In the genomic region with DNA sequence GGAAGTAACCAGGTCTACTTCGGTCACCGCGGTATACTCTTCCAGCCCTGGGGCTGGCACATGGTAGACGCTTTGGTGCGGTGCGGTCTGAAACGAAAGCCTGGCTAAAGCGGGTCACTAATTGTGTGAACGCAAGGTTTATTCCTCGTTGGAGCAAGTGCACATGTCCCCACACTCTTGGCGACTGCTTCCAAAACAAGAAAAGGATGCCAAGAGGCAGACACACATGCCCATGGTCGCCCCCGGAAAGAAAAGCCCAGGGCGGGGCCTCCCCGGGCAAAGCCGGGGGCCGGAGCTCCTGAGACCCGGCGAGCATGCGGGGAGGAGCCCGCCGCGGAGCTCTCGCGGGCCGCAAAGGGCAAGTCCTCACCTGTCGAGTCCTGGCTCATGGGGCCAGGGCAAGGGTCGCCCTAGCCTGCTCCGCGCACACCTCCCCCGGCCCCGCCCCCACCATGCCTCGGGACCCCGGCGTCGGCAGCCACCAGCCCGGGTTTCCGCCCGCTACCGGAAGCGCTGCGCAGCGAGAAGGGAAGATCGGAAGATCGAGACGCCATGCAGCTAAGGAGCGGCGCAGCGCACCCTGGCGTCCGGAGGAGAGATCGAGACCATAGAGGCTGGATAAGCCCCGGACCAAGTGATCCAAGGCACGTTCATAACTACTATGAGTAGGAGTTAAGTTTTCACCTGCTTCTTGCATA, we compare ENCODE assay signal across 8 mouse cellular contexts. TPM values are rescaled to one million over a fixed set of nuclear protein-coding genes. Genes with fewer than 3 reads are reported as not detected.
A peak's percentile ranks its signal among the peaks of the same experiment; 100 is the strongest.
DNase-seq lines count a peak whose midpoint lies in the region; ATAC-seq and TF ChIP-seq lines count a peak whose summit lies in the region.

A gene (minus strand): TSS at position 527 of the 698 bp plus-strand sequence.

- peak; percentile 84 to 86 for DNase-seq in CD8-positive naive resting alpha-beta T cell, adult 2 months (ENCODE audit: low read depth in 2 of 2, low spot score in 2 of 2)
- DNase-seq in c-Kit-positive CD71-negative TER-119-negative erythroid progenitor cells, embryonic 14.5 days (ENCODE audit: low read depth), result peak; percentile 90
- DNase-seq in forebrain, embryonic 10.5 days (ENCODE audit: extremely low spot score, low spot score), result peak; percentile 91
- peak; percentile 95 to 96 for DNase-seq in kidney, postnatal 25 days
- DNase-seq in liver, embryonic 14.5 days (ENCODE audit: low read depth in 3 of 3, low spot score in 3 of 3), result peak; percentile 79 to 82 (median 81)
- DNase-seq in neural tube, embryonic 11.5 days (ENCODE audit: low spot score), result peak; percentile 95
- peak; percentile 92 for DNase-seq in stomach, postnatal 0 days (ENCODE audit: low spot score)

- peaks cover 23% of the 10 kb centered on the region for H3K36me3 ChIP-seq in forebrain, embryonic 10.5 days (replicated peaks)
- peaks cover 18% of the 10 kb centered on the region for H3K36me3 ChIP-seq in heart, embryonic 15.5 days
- H3K36me3 ChIP-seq in liver, embryonic 14.5 days (replicated peaks; ENCODE audit: control insufficient read depth, insufficient read depth, low read depth), result peaks cover 10% of the 10 kb centered on the region
- H3K36me3 ChIP-seq in neural tube, embryonic 11.5 days (ENCODE audit: control insufficient read depth, insufficient read depth, low read length), result peaks cover 6% of the 10 kb centered on the region
- H3K36me3 ChIP-seq in stomach, postnatal 0 days (ENCODE audit: control insufficient read depth, insufficient read depth, low read length), result peaks cover 5% of the 10 kb centered on the region

- WGBS in forebrain, embryonic 10.5 days, result 1% methylated on average over 54 of the region's 54 CpGs
- WGBS in heart, embryonic 15.5 days, result under 1% methylated on average over 53 of the region's 54 CpGs
- WGBS in liver, embryonic 14.5 days (ENCODE audit: insufficient replicate concordance), result under 1% methylated on average over 54 of the region's 54 CpGs
- under 1% methylated on average over 39 of the region's 54 CpGs for WGBS in neural tube, embryonic 11.5 days
- WGBS in stomach, postnatal 0 days, result under 1% methylated on average over 53 of the region's 54 CpGs

- H3K9me3 ChIP-seq in forebrain, embryonic 10.5 days, result no peaks in the 10 kb centered on the region
- H3K9me3 ChIP-seq in heart, embryonic 15.5 days (replicated peaks), result no peaks in the 10 kb centered on the region
- no peaks in the 10 kb centered on the region for H3K9me3 ChIP-seq in liver, embryonic 14.5 days (ENCODE audit: control insufficient read depth, low read length)
- no peaks in the 10 kb centered on the region for H3K9me3 ChIP-seq in neural tube, embryonic 11.5 days (ENCODE audit: control insufficient read depth, low read length)
- H3K9me3 ChIP-seq in stomach, postnatal 0 days (ENCODE audit: control insufficient read depth, low read length), result no peaks in the 10 kb centered on the region

- peak within 1 kb of the TSS; percentile 93 for H3K4me3 ChIP-seq in forebrain, embryonic 10.5 days
- peak within 1 kb of the TSS; percentile 99 for H3K4me3 ChIP-seq in heart, embryonic 15.5 days
- peak within 1 kb of the TSS; percentile 75 to 97 for H3K4me3 ChIP-seq in liver, embryonic 14.5 days (ENCODE audit: insufficient read depth in 1 of 2, low read depth in 2 of 2, low read length in 2 of 2)
- H3K4me3 ChIP-seq in neural tube, embryonic 11.5 days (ENCODE audit: low read depth, low read length), result peak within 1 kb of the TSS; percentile 86
- H3K4me3 ChIP-seq in stomach, postnatal 0 days (ENCODE audit: low read depth, low read length), result peak within 1 kb of the TSS; percentile 72

- ATAC-seq in heart, embryonic 15.5 days (replicated peaks; ENCODE audit: insufficient number of reproducible peaks, insufficient read depth, low FRiP score, low read depth), result peak; percentile 89
- ATAC-seq in liver, embryonic 14.5 days (ENCODE audit: insufficient read depth), result peak; percentile 88
- ATAC-seq in neural tube, embryonic 11.5 days (ENCODE audit: insufficient read depth, low FRiP score, low TSS enrichment), result peak; percentile 95
- peak; percentile 94 for ATAC-seq in stomach, postnatal 0 days (ENCODE audit: low FRiP score, low TSS enrichment)

- no peaks in the 10 kb centered on the region for H3K27me3 ChIP-seq in forebrain, embryonic 10.5 days (ENCODE audit: poor library complexity, severe bottlenecking)
- H3K27me3 ChIP-seq in heart, embryonic 15.5 days, result no peaks in the 10 kb centered on the region
- no peaks in the 10 kb centered on the region for H3K27me3 ChIP-seq in liver, embryonic 14.5 days (ENCODE audit: control insufficient read depth, insufficient read depth, low read length)
- H3K27me3 ChIP-seq in neural tube, embryonic 11.5 days (ENCODE audit: control insufficient read depth, insufficient read depth, low read length), result no peaks in the 10 kb centered on the region
- H3K27me3 ChIP-seq in stomach, postnatal 0 days (ENCODE audit: control insufficient read depth, insufficient read depth, low read length), result no peaks in the 10 kb centered on the region

- peak within 1 kb of the TSS; percentile 72 for H3K4me2 ChIP-seq in heart, embryonic 15.5 days
- peak within 1 kb of the TSS; percentile 88 for H3K4me2 ChIP-seq in liver, embryonic 14.5 days (ENCODE audit: low read depth)
- H3K4me2 ChIP-seq in neural tube, embryonic 11.5 days (ENCODE audit: low read depth), result peak within 1 kb of the TSS; percentile 75
- H3K4me2 ChIP-seq in stomach, postnatal 0 days (replicated peaks; ENCODE audit: low read depth), result peak within 1 kb of the TSS; percentile 70

- peak within 1 kb of the TSS; percentile 96 for H3K27ac ChIP-seq in forebrain, embryonic 10.5 days
- H3K27ac ChIP-seq in heart, embryonic 15.5 days, result peak within 1 kb of the TSS; percentile 80
- H3K27ac ChIP-seq in liver, embryonic 14.5 days, result peak within 1 kb of the TSS; percentile 67
- H3K27ac ChIP-seq in neural tube, embryonic 11.5 days (ENCODE audit: low read depth, low read length), result peak within 1 kb of the TSS; percentile 70; the same call in 1 of the 2 replicates
- H3K27ac ChIP-seq in stomach, postnatal 0 days (replicated peaks), result peak within 1 kb of the TSS; percentile 63

- peaks cover 12% of the 10 kb centered on the region for H3K4me1 ChIP-seq in forebrain, embryonic 10.5 days
- peaks cover 13% of the 10 kb centered on the region for H3K4me1 ChIP-seq in heart, embryonic 15.5 days (replicated peaks)
- peaks cover 7% of the 10 kb centered on the region in 2 experiments for H3K4me1 ChIP-seq in liver, embryonic 14.5 days (replicated peaks; ENCODE audit: control insufficient read depth in 2 of 2, insufficient read depth in 2 of 2, low read length in 1 of 2)
- H3K4me1 ChIP-seq in neural tube, embryonic 11.5 days (ENCODE audit: control insufficient read depth, insufficient read depth, low read length), result peaks cover 6% of the 10 kb centered on the region
- H3K4me1 ChIP-seq in stomach, postnatal 0 days (replicated peaks; ENCODE audit: control insufficient read depth, insufficient read depth), result peaks cover 4% of the 10 kb centered on the region; the same call in 1 of the 2 replicates

- peak; percentile 31; the same call in 1 of the 2 replicates for TF ChIP-seq EP300 in liver, embryonic 14.5 days (IDR thresholded peaks at IDR 0.05; ENCODE audit: low read depth)
- no peak for TF ChIP-seq EP300 in stomach, postnatal 0 days (optimal IDR thresholded peaks at IDR 0.05)

- TF ChIP-seq CTCF in liver, embryonic 14.5 days (IDR thresholded peaks at IDR 0.05; ENCODE audit: low read depth), result peak; percentile 97
- TF ChIP-seq CTCF in stomach, postnatal 0 days (IDR thresholded peaks at IDR 0.05; ENCODE audit: low read depth), result peak; percentile 96

- H3K9ac ChIP-seq in heart, embryonic 15.5 days, result peak within 1 kb of the TSS; percentile 92
- H3K9ac ChIP-seq in liver, embryonic 14.5 days (replicated peaks), result peak within 1 kb of the TSS; percentile 74
- H3K9ac ChIP-seq in neural tube, embryonic 11.5 days (ENCODE audit: low read length), result peak within 1 kb of the TSS; percentile 88
- H3K9ac ChIP-seq in stomach, postnatal 0 days (ENCODE audit: low read length), result peak within 1 kb of the TSS; percentile 89

RNA-seq across cellular contexts. Expression of the gene that starts here (rescaled TPM):
- 23.4 and 24.2 TPM in 2 replicates for polyA plus RNA-seq in forebrain, embryonic 10.5 days (2016; fragmentation: Nextera tagmentation; extraction: Ambion mirVana)
- 9.5 and 12.5 TPM in 2 replicates for polyA plus RNA-seq in heart, embryonic 15.5 days (2015; fragmentation: Nextera tagmentation; extraction: Ambion mirVana)
- 6.3 and 7.0 TPM in 2 replicates for polyA plus RNA-seq in liver, embryonic 14.5 days (2012; rRNA removed)
- polyA plus RNA-seq in liver, embryonic 14.5 days (2014; fragmentation: Nextera tagmentation; extraction: Ambion mirVana), result 6.9 and 7.6 TPM in 2 replicates
- polyA plus RNA-seq in neural tube, embryonic 11.5 days (2014; fragmentation: Nextera tagmentation; extraction: Ambion mirVana), result 22.0 and 22.2 TPM in 2 replicates
- polyA plus RNA-seq in stomach, postnatal 0 days (2015; fragmentation: Nextera tagmentation; extraction: Ambion mirVana), result 8.2 and 8.3 TPM in 2 replicates

Comparison
In these comparisons a context has a peak if more than half of its experiments do, and no peak if none do; other contexts are left out.
1. Peak in every context shown above with its lines: DNase-seq, ATAC-seq, H3K4me3 ChIP-seq and H3K27ac ChIP-seq.